Mouse (Mus musculus) midbrain, embryonic 11.5 days (tissue): ENCODE data around the gene Ywhag. TPM values are rescaled to one million over a fixed set of nuclear protein-coding genes. Genes with fewer than 3 reads are reported as not detected.
A peak's percentile ranks its signal among the peaks of the same experiment; 100 is the strongest.

ENCODE experiments used
- ATAC-seq: fragments of 200-750 bp; cut with Nextera tagmentation; 2 replicates; pipeline ENCODE4 v1.8.0; 2017; ENCODE audit warnings: moderate TSS enrichment, moderate library complexity; ENCODE audit not compliant: low FRiP score
- DNase-seq: peaks from one replicate; pipeline ENCODE4 v3.0.0; 2015; ENCODE audit warnings: low spot score; ENCODE audit errors: missing footprints
- H3K27ac ChIP-seq: fragments of 300-500 bp; sonication (generic); 2 replicates; pipeline ENCODE4 v1.5.1; 2014; ENCODE audit warnings: low read depth, low read length
- H3K27me3 ChIP-seq: fragments of 300-500 bp; sonication (generic); 2 replicates; pipeline ENCODE4 v1.6.1; 2014; ENCODE audit warnings: mild to moderate bottlenecking, low read length, moderate library complexity, mixed read lengths; ENCODE audit not compliant: control insufficient read depth, insufficient read depth
- H3K36me3 ChIP-seq: fragments of 300-500 bp; sonication (generic); 2 replicates; pipeline ENCODE4 v1.6.1; 2014; ENCODE audit warnings: mild to moderate bottlenecking, low read length, moderate library complexity, mixed read lengths; ENCODE audit not compliant: control insufficient read depth, insufficient read depth
- H3K4me1 ChIP-seq: fragments of 300-500 bp; sonication (generic); 2 replicates; pipeline ENCODE4 v1.6.1; 2014; ENCODE audit warnings: low read length; ENCODE audit not compliant: control insufficient read depth, insufficient read depth
- H3K4me2 ChIP-seq: fragments of 300-500 bp; sonication (generic); 2 replicates; pipeline ENCODE4 v1.6.1; 2014; ENCODE audit warnings: mild to moderate bottlenecking, moderate library complexity
- H3K4me3 ChIP-seq: fragments of 300-500 bp; sonication (generic); 2 replicates; pipeline ENCODE4 v1.5.1; 2014; ENCODE audit warnings: low read depth, low read length
- H3K9ac ChIP-seq: fragments of 300-500 bp; sonication (generic); 2 replicates; pipeline ENCODE4 v1.6.1; 2014; ENCODE audit warnings: low read length
- H3K9me3 ChIP-seq: fragments of 300-500 bp; sonication (generic); 2 replicates; pipeline ENCODE4 v1.6.1; 2016; ENCODE audit warnings: low read length; ENCODE audit not compliant: control insufficient read depth
- WGBS: fragments of 180-500 bp; shearing (Covaris S2); extraction: QIAGEN DNeasy Blood & Tissue Kit; methylation state at CpG from one replicate; pipeline ENCODE4 v1.1.7; 2014; 5-methylcytosine and 5-hydroxymethylcytosine counted together
- polyA plus RNA-seq: library from polyadenylated mRNA; unstranded; fragments of >200 nt; fragmentation: Nextera tagmentation; extraction: Ambion mirVana; gene quantifications from 2 replicates; pipeline ENCODE4 v1.2.1, GENCODE M21; 2014

The Ywhag gene
- polyA plus RNA-seq, 1 experiment from 2014 or later, result 182 TPM

GRCm38 (mm10) chr5:135940587-135940986 lies 6.2 kb upstream of the Ywhag start:
- H3K36me3 ChIP-seq, result no peaks in the 10 kb centered on the region
- no peak overlapping the region for H3K9ac ChIP-seq
- no peaks in the 10 kb centered on the region for H3K4me1 ChIP-seq
- ATAC-seq (no peak), DNase-seq (no peak)
- H3K4me2 ChIP-seq, result no peak overlapping the region
- no peak overlapping the region for H3K4me3 ChIP-seq
- 67% methylated on average over 5 of the region's 5 CpGs for WGBS
- H3K9me3 ChIP-seq, result no peaks in the 10 kb centered on the region
- H3K27ac ChIP-seq, result no peak overlapping the region
- H3K27me3 ChIP-seq, result no peaks in the 10 kb centered on the region

- Histone ChIP-seq H3K4me1 (peaks cover 21% of the 10 kb centered on the region), H3K36me3 (peaks cover 8% of the 10 kb centered on the region; the same call in 1 of the 2 replicates), H3K27me3 (no peaks in the 10 kb centered on the region), H3K9ac (no peak overlapping the region), H3K27ac (peak overlapping the region; percentile 90; the same call in 1 of the 2 replicates), H3K4me3 (no peak overlapping the region), H3K9me3 (no peaks in the 10 kb centered on the region), H3K4me2 (no peak overlapping the region)
- DNase-seq (no peak), ATAC-seq (no peak)
- 76% methylated on average over 6 of the region's 6 CpGs for WGBS
Observed at GRCm38 (mm10) chr5:135935641-135936190, 1.3 kb upstream of the Ywhag start.

- H3K4me2 ChIP-seq, result peak overlapping the region; percentile 51; the same call in 1 of the 2 replicates
- no peaks in the 10 kb centered on the region for H3K27me3 ChIP-seq
- peaks cover 21% of the 10 kb centered on the region for H3K4me1 ChIP-seq
- H3K9ac ChIP-seq, result peak overlapping the region; percentile 42; the same call in 1 of the 2 replicates
- ATAC-seq (no peak; the same call in 1 of the 2 replicates), DNase-seq (no peak)
- H3K27ac ChIP-seq, result peak overlapping the region; percentile 90; the same call in 1 of the 2 replicates
- H3K36me3 ChIP-seq, result peaks cover 13% of the 10 kb centered on the region; the same call in 1 of the 2 replicates
- no peaks in the 10 kb centered on the region for H3K9me3 ChIP-seq
- WGBS, result 59% methylated on average over 7 of the region's 7 CpGs
- H3K4me3 ChIP-seq, result peak overlapping the region; percentile 69
Observed at GRCm38 (mm10) chr5:135935176-135935523, 734 bp upstream of the Ywhag start.

DNA sequence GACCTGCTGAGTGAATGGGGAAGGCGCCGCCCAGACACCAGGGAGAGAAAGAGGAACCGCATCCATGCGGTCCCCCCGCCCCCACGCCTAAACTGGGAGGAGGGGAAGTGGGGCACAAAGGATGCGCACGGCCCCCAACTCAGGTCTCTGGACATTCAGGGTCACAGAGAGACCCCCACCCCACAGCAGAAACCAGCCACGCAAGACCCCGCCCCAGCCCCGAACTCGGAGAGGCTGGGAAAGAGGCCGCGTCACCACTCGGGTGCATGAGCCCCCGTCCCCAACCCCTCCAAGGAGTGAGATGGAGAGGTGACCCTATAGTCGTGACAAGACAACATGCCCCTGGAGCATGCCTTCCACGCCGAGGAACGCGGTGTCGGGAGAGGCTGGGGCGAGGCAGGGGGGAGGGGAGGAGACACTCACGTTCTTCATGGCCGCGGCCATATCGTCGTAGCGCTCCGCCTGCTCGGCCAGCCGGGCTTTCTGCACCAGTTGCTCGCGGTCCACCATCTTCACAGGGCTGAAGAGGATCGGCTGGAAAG lies 445 bp downstream of the Ywhag start:
- Histone ChIP-seq H3K4me2 (peak overlapping the region; percentile 51), H3K4me3 (peak overlapping the region; percentile 69), H3K9ac (peak overlapping the region; percentile 83), H3K4me1 (peaks cover 21% of the 10 kb centered on the region), H3K9me3 (no peaks in the 10 kb centered on the region), H3K27me3 (no peaks in the 10 kb centered on the region), H3K27ac (peak overlapping the region; percentile 90), H3K36me3 (peaks cover 20% of the 10 kb centered on the region; the same call in 1 of the 2 replicates)
- under 1% methylated on average over 35 of the region's 35 CpGs for WGBS
- peak; percentile 80 for ATAC-seq
- DNase-seq, result no peak

DNA sequence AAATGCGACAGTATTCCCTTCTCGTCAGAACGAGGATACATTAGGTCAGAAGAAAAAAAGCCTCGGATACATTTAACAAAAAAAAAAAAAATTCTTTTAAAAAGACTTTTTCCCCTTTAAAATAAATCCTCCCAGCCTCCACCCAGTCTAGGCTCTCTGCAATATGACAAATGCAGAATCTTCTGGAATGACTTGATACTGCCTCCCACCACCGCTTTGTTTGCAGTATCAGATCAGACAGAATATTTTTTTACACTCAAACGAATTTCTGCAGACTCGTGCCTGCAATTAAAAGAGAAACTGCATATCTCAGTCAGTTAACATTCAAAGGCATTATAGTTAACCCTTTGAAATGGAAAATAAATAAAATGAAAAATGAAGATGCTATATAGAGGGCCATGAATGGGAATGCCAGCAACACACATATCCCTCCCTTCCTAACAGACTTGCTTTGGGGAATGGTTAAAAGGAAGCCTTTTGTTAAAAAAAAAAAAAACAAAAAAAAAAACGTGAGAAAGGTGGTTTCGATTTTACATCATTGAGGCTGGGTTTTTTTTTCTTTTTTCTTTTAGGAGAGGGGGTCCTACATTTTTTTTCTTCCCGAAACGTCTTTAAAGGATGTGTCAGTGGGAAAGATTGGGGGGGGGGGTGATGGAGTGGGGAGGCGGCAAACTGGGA lies 1.1 kb downstream of the Ywhag start:
- 19% methylated on average over 12 of the region's 12 CpGs for WGBS
- H3K9ac ChIP-seq, result peak overlapping the region; percentile 83
- H3K27me3 ChIP-seq, result no peaks in the 10 kb centered on the region
- H3K4me1 ChIP-seq, result peaks cover 21% of the 10 kb centered on the region
- no peak for ATAC-seq
- DNase-seq, result no peak
- H3K4me2 ChIP-seq, result peak overlapping the region; percentile 51
- peaks cover 22% of the 10 kb centered on the region; the same call in 1 of the 2 replicates for H3K36me3 ChIP-seq
- H3K9me3 ChIP-seq, result no peaks in the 10 kb centered on the region
- H3K27ac ChIP-seq, result peak overlapping the region; percentile 90
- H3K4me3 ChIP-seq, result peak overlapping the region; percentile 69

- 84% methylated on average over 2 of the region's 2 CpGs for WGBS
- DNase-seq (no peak), ATAC-seq (no peak)
- Histone ChIP-seq H3K4me3 (peak overlapping the region; percentile 9), H3K27ac (no peak overlapping the region), H3K36me3 (peaks cover 23% of the 10 kb centered on the region; the same call in 1 of the 2 replicates), H3K9ac (peak overlapping the region; percentile 3; the same call in 1 of the 2 replicates), H3K4me1 (peaks cover 21% of the 10 kb centered on the region), H3K4me2 (peak overlapping the region; percentile 51), H3K27me3 (no peaks in the 10 kb centered on the region), H3K9me3 (no peaks in the 10 kb centered on the region)
Observed at GRCm38 (mm10) chr5:135932359-135932758, 2.1 kb downstream of the Ywhag start.

- Histone ChIP-seq H3K27ac (no peak overlapping the region), H3K27me3 (no peaks in the 10 kb centered on the region), H3K4me1 (peaks cover 21% of the 10 kb centered on the region), H3K36me3 (peaks cover 25% of the 10 kb centered on the region; the same call in 1 of the 2 replicates), H3K4me2 (no peak overlapping the region; the same call in 1 of the 2 replicates), H3K9me3 (no peaks in the 10 kb centered on the region), H3K4me3 (no peak overlapping the region), H3K9ac (no peak overlapping the region; the same call in 1 of the 2 replicates)
- DNase-seq, result no peak
- 96% methylated on average over 9 of the region's 9 CpGs for WGBS
- ATAC-seq, result no peak
Observed at GRCm38 (mm10) chr5:135931526-135931925, 2.9 kb downstream of the Ywhag start.

GRCm38 (mm10) chr5:135929685-135930424 lies 4.6 kb downstream of the Ywhag start:
- Histone ChIP-seq H3K27me3 (no peaks in the 10 kb centered on the region), H3K9ac (no peak overlapping the region), H3K36me3 (peaks cover 25% of the 10 kb centered on the region; the same call in 1 of the 2 replicates), H3K4me1 (peaks cover 17% of the 10 kb centered on the region), H3K4me3 (no peak overlapping the region), H3K9me3 (no peaks in the 10 kb centered on the region), H3K4me2 (no peak overlapping the region), H3K27ac (no peak overlapping the region)
- ATAC-seq (no peak), DNase-seq (no peak)
- 84% methylated on average over 6 of the region's 6 CpGs for WGBS
